In the genomic region with DNA sequence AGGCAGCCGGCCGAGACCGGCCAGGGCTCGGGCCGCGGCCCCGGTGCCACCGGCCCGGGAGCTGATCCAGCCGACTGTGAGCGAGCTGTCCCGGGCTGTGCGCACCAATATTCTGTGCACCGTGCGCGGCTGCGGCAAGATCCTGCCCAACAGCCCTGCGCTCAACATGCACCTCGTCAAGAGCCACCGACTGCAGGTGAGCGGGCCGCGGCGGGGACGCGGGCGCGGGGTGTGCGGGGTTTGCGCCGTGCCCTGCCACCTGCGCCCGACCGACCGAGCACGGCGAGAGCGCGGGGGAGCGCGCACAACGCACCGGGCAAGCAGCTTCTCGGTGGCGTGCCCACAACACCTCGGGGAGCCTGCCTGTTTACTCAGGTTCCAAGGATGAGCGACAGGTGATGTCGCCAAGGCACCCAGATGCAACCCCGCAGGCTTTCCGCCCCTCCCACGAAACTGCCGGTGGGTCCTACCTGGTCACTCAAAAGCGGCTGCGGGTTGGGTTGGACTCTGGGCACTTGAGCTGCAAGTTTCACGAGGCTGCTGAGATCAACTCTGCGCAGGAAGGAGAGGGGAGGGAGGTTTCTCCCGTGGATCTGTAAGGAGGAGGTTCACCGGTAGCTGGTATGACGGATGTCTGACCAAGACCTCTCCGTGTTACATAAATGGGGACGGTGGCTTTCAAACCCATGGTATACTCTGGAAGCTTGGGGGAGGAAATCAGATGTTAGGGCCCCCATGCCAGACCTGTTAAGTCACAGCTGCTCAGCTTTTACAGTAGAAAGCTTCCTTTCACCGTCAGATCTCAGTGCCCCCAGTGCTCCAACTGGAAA, we compare ENCODE assay signal across 8 mouse cellular contexts. TPM values are rescaled to one million over a fixed set of nuclear protein-coding genes. Genes with fewer than 3 reads are reported as not detected.
DNase-seq lines count a peak whose midpoint lies in the region; ATAC-seq and TF ChIP-seq lines count a peak whose summit lies in the region.

No protein-coding gene starts in this region.

- peak; percentile 63; the same call in 1 of the 2 replicates for ATAC-seq in embryonic facial prominence, embryonic 11.5 days (replicated peaks; ENCODE audit: insufficient number of reproducible peaks, low FRiP score, low TSS enrichment, low read depth)
- ATAC-seq in heart, embryonic 14.5 days (ENCODE audit: insufficient number of reproducible peaks, insufficient read depth, low FRiP score, low read depth): peak; percentile 48
- ATAC-seq in kidney, postnatal 0 days (replicated peaks; ENCODE audit: low FRiP score, low read depth): peak; percentile 69
- peak; percentile 50 for ATAC-seq in lung, embryonic 15.5 days (ENCODE audit: borderline replicate concordance, extremely low read depth, low FRiP score, low TSS enrichment)
- peak; percentile 73 for ATAC-seq in neural tube, embryonic 15.5 days (ENCODE audit: low FRiP score)

- H3K27ac ChIP-seq in embryonic facial prominence, embryonic 11.5 days (replicated peaks; ENCODE audit: low read depth, low read length): no peak overlapping the region
- H3K27ac ChIP-seq in heart, embryonic 14.5 days (replicated peaks in 1 of 2; ENCODE audit: control insufficient read depth in 1 of 2, insufficient read depth in 1 of 2, low read depth in 2 of 2, low read length in 2 of 2): peak overlapping the region in 1 of 2 experiments; percentile 46; a peak in 1 of 4 replicates
- peak overlapping the region; percentile 72 for H3K27ac ChIP-seq in kidney, postnatal 0 days
- H3K27ac ChIP-seq in lung, embryonic 15.5 days: peak overlapping the region; percentile 56
- peak overlapping the region; percentile 66 for H3K27ac ChIP-seq in neural tube, embryonic 15.5 days (replicated peaks)

- DNase-seq in 3T3-L1 (ENCODE audit: low read depth, low spot score): peak; percentile 56
- DNase-seq in Muller cell, postnatal 12 days (ENCODE audit: inconsistent ontology term): peak; percentile 40
- DNase-seq in embryonic facial prominence, embryonic 11.5 days (ENCODE audit: low spot score): peak; percentile 17
- DNase-seq in kidney, postnatal 0 days (ENCODE audit: low spot score): peak; percentile 44
- DNase-seq in thymus, postnatal 10 days (ENCODE audit: low spot score in 2 of 2): peak; percentile 24 to 25

- no peaks in the 10 kb centered on the region for H3K9me3 ChIP-seq in embryonic facial prominence, embryonic 11.5 days (replicated peaks; ENCODE audit: control insufficient read depth, low read length)
- no peaks in the 10 kb centered on the region for H3K9me3 ChIP-seq in heart, embryonic 14.5 days (ENCODE audit: control insufficient read depth, low read length)
- H3K9me3 ChIP-seq in kidney, postnatal 0 days (replicated peaks; ENCODE audit: low read length): no peaks in the 10 kb centered on the region
- no peaks in the 10 kb centered on the region for H3K9me3 ChIP-seq in lung, embryonic 15.5 days
- H3K9me3 ChIP-seq in neural tube, embryonic 15.5 days (replicated peaks): no peaks in the 10 kb centered on the region

- 2% methylated on average over 59 of the region's 62 CpGs for WGBS in embryonic facial prominence, embryonic 11.5 days
- WGBS in heart, embryonic 14.5 days: under 1% methylated on average over 61 of the region's 62 CpGs
- WGBS in kidney, postnatal 0 days: under 1% methylated on average over 61 of the region's 62 CpGs
- under 1% methylated on average over 62 of the region's 62 CpGs for WGBS in lung, embryonic 15.5 days
- WGBS in neural tube, embryonic 15.5 days: under 1% methylated on average over 62 of the region's 62 CpGs

- H3K9ac ChIP-seq in embryonic facial prominence, embryonic 11.5 days (replicated peaks; ENCODE audit: low read length): peak overlapping the region; percentile 82
- H3K9ac ChIP-seq in heart, embryonic 14.5 days (ENCODE audit: low read length): peak overlapping the region; percentile 93
- H3K9ac ChIP-seq in kidney, postnatal 0 days (ENCODE audit: low read depth, low read length): peak overlapping the region; percentile 91
- peak overlapping the region; percentile 79 for H3K9ac ChIP-seq in lung, embryonic 15.5 days
- peak overlapping the region; percentile 72 for H3K9ac ChIP-seq in neural tube, embryonic 15.5 days (replicated peaks)

- H3K4me3 ChIP-seq in embryonic facial prominence, embryonic 11.5 days (ENCODE audit: low read depth, low read length): peak overlapping the region; percentile 97
- H3K4me3 ChIP-seq in heart, embryonic 14.5 days (ENCODE audit: control insufficient read depth in 1 of 2, insufficient read depth in 1 of 2, low read depth in 1 of 2, low read length in 2 of 2): peak overlapping the region; percentile 95 to 98
- peak overlapping the region; percentile 99 for H3K4me3 ChIP-seq in kidney, postnatal 0 days (replicated peaks; ENCODE audit: low read depth, low read length)
- H3K4me3 ChIP-seq in lung, embryonic 15.5 days: peak overlapping the region; percentile 90
- peak overlapping the region; percentile 69 for H3K4me3 ChIP-seq in neural tube, embryonic 15.5 days (replicated peaks)

- no peaks in the 10 kb centered on the region for H3K27me3 ChIP-seq in embryonic facial prominence, embryonic 11.5 days (ENCODE audit: control insufficient read depth, insufficient read depth, low read length)
- no peaks in the 10 kb centered on the region for H3K27me3 ChIP-seq in heart, embryonic 14.5 days (ENCODE audit: control insufficient read depth, insufficient read depth, low read length)
- H3K27me3 ChIP-seq in kidney, postnatal 0 days (ENCODE audit: insufficient read depth, low read length): no peaks in the 10 kb centered on the region
- no peaks in the 10 kb centered on the region for H3K27me3 ChIP-seq in lung, embryonic 15.5 days
- no peaks in the 10 kb centered on the region for H3K27me3 ChIP-seq in neural tube, embryonic 15.5 days (replicated peaks)

- no peaks in the 10 kb centered on the region for H3K4me1 ChIP-seq in embryonic facial prominence, embryonic 11.5 days (ENCODE audit: control insufficient read depth, insufficient read depth, low read length)
- peaks cover 25 to 45% of the 10 kb centered on the region in 2 experiments for H3K4me1 ChIP-seq in heart, embryonic 14.5 days (ENCODE audit: control insufficient read depth in 2 of 2, insufficient read depth in 2 of 2, low read length in 2 of 2)
- H3K4me1 ChIP-seq in kidney, postnatal 0 days (replicated peaks; ENCODE audit: insufficient read depth, low read length): peaks cover 10% of the 10 kb centered on the region; the same call in 1 of the 2 replicates
- H3K4me1 ChIP-seq in lung, embryonic 15.5 days: peaks cover 41% of the 10 kb centered on the region
- peaks cover 29% of the 10 kb centered on the region for H3K4me1 ChIP-seq in neural tube, embryonic 15.5 days

- H3K4me2 ChIP-seq in embryonic facial prominence, embryonic 11.5 days (ENCODE audit: low read depth, low read length): peak overlapping the region; percentile 90
- H3K4me2 ChIP-seq in heart, embryonic 14.5 days (ENCODE audit: low read length): peak overlapping the region; percentile 97
- H3K4me2 ChIP-seq in kidney, postnatal 0 days (ENCODE audit: low read length): peak overlapping the region; percentile 97
- H3K4me2 ChIP-seq in lung, embryonic 15.5 days: peak overlapping the region; percentile 95
- peak overlapping the region; percentile 80 for H3K4me2 ChIP-seq in neural tube, embryonic 15.5 days

- no peaks in the 10 kb centered on the region for H3K36me3 ChIP-seq in embryonic facial prominence, embryonic 11.5 days (replicated peaks; ENCODE audit: control insufficient read depth, insufficient read depth, low read depth, low read length)
- H3K36me3 ChIP-seq in heart, embryonic 14.5 days (ENCODE audit: control insufficient read depth, insufficient read depth, low read length): 0 out of 2 replicates have a peak, but pooled peaks cover 3% of the 10 kb centered on the region
- H3K36me3 ChIP-seq in kidney, postnatal 0 days (ENCODE audit: insufficient read depth, low read length): no peaks in the 10 kb centered on the region
- H3K36me3 ChIP-seq in lung, embryonic 15.5 days: peaks cover 4% of the 10 kb centered on the region; the same call in 1 of the 2 replicates
- no peaks in the 10 kb centered on the region for H3K36me3 ChIP-seq in neural tube, embryonic 15.5 days

- no peak for TF ChIP-seq CTCF in kidney, postnatal 0 days (IDR thresholded peaks at IDR 0.05; ENCODE audit: low read depth)

RNA-seq across cellular contexts. Expression of a gene that starts 0.6 kb away (rescaled TPM):
- polyA plus RNA-seq in embryonic facial prominence, embryonic 11.5 days (2014; fragmentation: Nextera tagmentation; extraction: Ambion mirVana): 12.7 and 13.1 TPM in 2 replicates
- polyA plus RNA-seq in heart, embryonic 14.5 days (2014; fragmentation: Nextera tagmentation; extraction: Ambion mirVana): 11.6 and 12.3 TPM in 2 replicates
- 9.7 and 10.3 TPM in 2 replicates for polyA plus RNA-seq in kidney, postnatal 0 days (2015; fragmentation: Nextera tagmentation; extraction: Ambion mirVana)
- 12.1 and 13.0 TPM in 2 replicates for polyA plus RNA-seq in lung, embryonic 15.5 days (2015; fragmentation: Nextera tagmentation; extraction: Ambion mirVana)
- 19.4 and 19.6 TPM in 2 replicates for polyA plus RNA-seq in neural tube, embryonic 15.5 days (2015; fragmentation: Nextera tagmentation; extraction: Ambion mirVana)

RNA-seq across cellular contexts. Expression of a gene that starts 22.2 kb away (rescaled TPM):
- 56.7 and 58.4 TPM in 2 replicates for polyA plus RNA-seq in embryonic facial prominence, embryonic 11.5 days (2014; fragmentation: Nextera tagmentation; extraction: Ambion mirVana)
- polyA plus RNA-seq in heart, embryonic 14.5 days (2014; fragmentation: Nextera tagmentation; extraction: Ambion mirVana): 24.2 and 24.6 TPM in 2 replicates
- polyA plus RNA-seq in kidney, postnatal 0 days (2015; fragmentation: Nextera tagmentation; extraction: Ambion mirVana): 18.7 and 21.8 TPM in 2 replicates
- 45.7 and 46.5 TPM in 2 replicates for polyA plus RNA-seq in lung, embryonic 15.5 days (2015; fragmentation: Nextera tagmentation; extraction: Ambion mirVana)
- polyA plus RNA-seq in neural tube, embryonic 15.5 days (2015; fragmentation: Nextera tagmentation; extraction: Ambion mirVana): 7.4 and 13.7 TPM in 2 replicates

RNA-seq across cellular contexts. Expression of a gene that starts 22.5 kb away (rescaled TPM):
- 90.6 and 92.2 TPM in 2 replicates for polyA plus RNA-seq in embryonic facial prominence, embryonic 11.5 days (2014; fragmentation: Nextera tagmentation; extraction: Ambion mirVana)
- 126 and 131 TPM in 2 replicates for polyA plus RNA-seq in heart, embryonic 14.5 days (2014; fragmentation: Nextera tagmentation; extraction: Ambion mirVana)
- 97.8 and 100 TPM in 2 replicates for polyA plus RNA-seq in kidney, postnatal 0 days (2015; fragmentation: Nextera tagmentation; extraction: Ambion mirVana)
- polyA plus RNA-seq in lung, embryonic 15.5 days (2015; fragmentation: Nextera tagmentation; extraction: Ambion mirVana): 85.7 and 86.6 TPM in 2 replicates
- polyA plus RNA-seq in neural tube, embryonic 15.5 days (2015; fragmentation: Nextera tagmentation; extraction: Ambion mirVana): 39.4 and 40.1 TPM in 2 replicates

RNA-seq across cellular contexts. Expression of a gene that starts 35.0 kb away (rescaled TPM):
- polyA plus RNA-seq in embryonic facial prominence, embryonic 11.5 days (2014; fragmentation: Nextera tagmentation; extraction: Ambion mirVana): 2.0 and 2.8 TPM in 2 replicates
- 0.66 and 0.75 TPM in 2 replicates for polyA plus RNA-seq in heart, embryonic 14.5 days (2014; fragmentation: Nextera tagmentation; extraction: Ambion mirVana)
- 1.4 and 1.6 TPM in 2 replicates for polyA plus RNA-seq in kidney, postnatal 0 days (2015; fragmentation: Nextera tagmentation; extraction: Ambion mirVana)
- 2.4 and 2.8 TPM in 2 replicates for polyA plus RNA-seq in lung, embryonic 15.5 days (2015; fragmentation: Nextera tagmentation; extraction: Ambion mirVana)
- 5.9 and 7.0 TPM in 2 replicates for polyA plus RNA-seq in neural tube, embryonic 15.5 days (2015; fragmentation: Nextera tagmentation; extraction: Ambion mirVana)

RNA-seq across cellular contexts. Expression of a gene that starts 49.6 kb away (rescaled TPM):
- polyA plus RNA-seq in embryonic facial prominence, embryonic 11.5 days (2014; fragmentation: Nextera tagmentation; extraction: Ambion mirVana): 166 and 167 TPM in 2 replicates
- polyA plus RNA-seq in heart, embryonic 14.5 days (2014; fragmentation: Nextera tagmentation; extraction: Ambion mirVana): 84.8 and 88.3 TPM in 2 replicates
- polyA plus RNA-seq in kidney, postnatal 0 days (2015; fragmentation: Nextera tagmentation; extraction: Ambion mirVana): 233 and 239 TPM in 2 replicates
- 113 TPM in 2 replicates for polyA plus RNA-seq in lung, embryonic 15.5 days (2015; fragmentation: Nextera tagmentation; extraction: Ambion mirVana)
- polyA plus RNA-seq in neural tube, embryonic 15.5 days (2015; fragmentation: Nextera tagmentation; extraction: Ambion mirVana): 108 and 116 TPM in 2 replicates
